In genomic region chr1:98079640-98080039, GRCm38 (mm10) we compare ENCODE assay signal across 15 mouse cellular contexts. TPM values are rescaled to one million over a fixed set of nuclear protein-coding genes. Genes with fewer than 3 reads are reported as not detected.
DNase-seq lines count a peak whose midpoint lies in the region; ATAC-seq and TF ChIP-seq lines count a peak whose summit lies in the region.
"Had no signal": no experiment of that assay in that cellular context is flagged by ENCODE, and none has a peak within 500 bp of the region (broad histone marks: within the 10 kb centered on the region; RNA-seq: fewer than 3 reads in every experiment).

No protein-coding gene starts in this region.

- H3K4me3 ChIP-seq in kidney, adult 2 months (ENCODE audit: insufficient read depth, low read depth, low read length) = no peak overlapping the region
- no peak overlapping the region for H3K4me3 ChIP-seq in limb, embryonic 14.5 days (replicated peaks; ENCODE audit: low read length)
- H3K4me3 ChIP-seq in hindbrain, postnatal 0 days (ENCODE audit: low read length) = no peak overlapping the region
- H3K4me3 ChIP-seq: embryonic facial prominence, embryonic 12.5 days; liver, embryonic 12.5 days; megakaryocyte, embryonic 14.5 days had no signal

- H3K36me3 ChIP-seq in kidney, adult 2 months (ENCODE audit: control insufficient read depth, insufficient read depth, low read length) = no peaks in the 10 kb centered on the region
- H3K36me3 ChIP-seq in limb, embryonic 14.5 days (ENCODE audit: control insufficient read depth, insufficient read depth, low read length) = no peaks in the 10 kb centered on the region
- H3K36me3 ChIP-seq in hindbrain, postnatal 0 days (ENCODE audit: insufficient read depth, low read length) = no peaks in the 10 kb centered on the region
- H3K36me3 ChIP-seq: embryonic facial prominence, embryonic 12.5 days; liver, embryonic 12.5 days had no signal

- peak; percentile 62; the same call in 1 of the 2 replicates for ATAC-seq in limb, embryonic 14.5 days (ENCODE audit: low FRiP score, low read depth)
- no peak for ATAC-seq in hindbrain, postnatal 0 days
- ATAC-seq: forebrain, embryonic 16.5 days; inflammation-experienced regulatory T-cells, adult 6 months; liver, embryonic 12.5 days had no signal

- DNase-seq in kidney, adult 2 months = peak; percentile 15
- no peak for DNase-seq in kidney, adult 8-10 months
- peak; percentile 31 to 52 for DNase-seq in heart, adult 9 months (ENCODE audit: low spot score in 2 of 2)
- DNase-seq in limb, embryonic 14.5 days (ENCODE audit: low spot score) = no peak
- peak; percentile 60 to 72 for DNase-seq in lung, postnatal 4 days
- DNase-seq in right cerebral cortex, adult 18-20 months = no peak
- no peak for DNase-seq in hindbrain, postnatal 0 days (ENCODE audit: low spot score)
- DNase-seq in layer of hippocampus, adult 11-12 months (ENCODE audit: low spot score) = no peak
- DNase-seq: cerebellum, adult 9-11 months; kidney, postnatal 4 days had no signal

- TF ChIP-seq POLR2A in kidney, adult 2 months (IDR thresholded peaks at IDR 0.05; ENCODE audit: low read depth, low read length) = no peak
- no peak for TF ChIP-seq POLR2A in limb, embryonic 14.5 days (IDR thresholded peaks at IDR 0.05; ENCODE audit: borderline replicate concordance, extremely low read depth, insufficient read depth, insufficient read length)

- H3K4me2 ChIP-seq in limb, embryonic 14.5 days (replicated peaks; ENCODE audit: low read depth, low read length, severe bottlenecking) = no peak overlapping the region
- no peak overlapping the region for H3K4me2 ChIP-seq in hindbrain, postnatal 0 days (ENCODE audit: low read depth, low read length)
- H3K4me2 ChIP-seq: embryonic facial prominence, embryonic 12.5 days; liver, embryonic 12.5 days had no signal

- no peak for TF ChIP-seq CTCF in kidney, adult 2 months (conservative IDR thresholded peaks at IDR 0.05; ENCODE audit: insufficient read depth, insufficient read length, low read depth, low read length)
- TF ChIP-seq CTCF in hindbrain, postnatal 0 days (IDR thresholded peaks at IDR 0.05; ENCODE audit: low read depth) = no peak

- H3K9me3 ChIP-seq in limb, embryonic 14.5 days (ENCODE audit: control insufficient read depth, low read length) = no peaks in the 10 kb centered on the region
- no peaks in the 10 kb centered on the region for H3K9me3 ChIP-seq in hindbrain, postnatal 0 days (ENCODE audit: low read length)
- H3K9me3 ChIP-seq: embryonic facial prominence, embryonic 12.5 days; liver, embryonic 12.5 days; megakaryocyte, embryonic 14.5 days had no signal

- H3K4me1 ChIP-seq in kidney, adult 2 months (ENCODE audit: control insufficient read depth, insufficient read depth, low read length) = no peaks in the 10 kb centered on the region
- H3K4me1 ChIP-seq in limb, embryonic 14.5 days (ENCODE audit: control insufficient read depth, insufficient read depth, low read length) = peaks cover 2% of the 10 kb centered on the region
- no peaks in the 10 kb centered on the region for H3K4me1 ChIP-seq in hindbrain, postnatal 0 days (ENCODE audit: insufficient read depth, low read length)
- H3K4me1 ChIP-seq: embryonic facial prominence, embryonic 12.5 days; liver, embryonic 12.5 days had no signal

- 54% methylated on average over 7 of the region's 7 CpGs for WGBS in kidney, adult 2 months
- 50% methylated on average over 7 of the region's 7 CpGs for WGBS in limb, embryonic 14.5 days
- 62% methylated on average over 7 of the region's 7 CpGs for WGBS in hindbrain, postnatal 0 days

- H3K27me3 ChIP-seq in kidney, adult 2 months (replicated peaks; ENCODE audit: control insufficient read depth, insufficient read depth, low read length) = no peaks in the 10 kb centered on the region
- no peaks in the 10 kb centered on the region for H3K27me3 ChIP-seq in limb, embryonic 14.5 days (ENCODE audit: control insufficient read depth, insufficient read depth, low read length)
- no peaks in the 10 kb centered on the region for H3K27me3 ChIP-seq in hindbrain, postnatal 0 days (ENCODE audit: insufficient read depth, low read length)
- H3K27me3 ChIP-seq: embryonic facial prominence, embryonic 12.5 days; liver, embryonic 12.5 days; megakaryocyte, embryonic 14.5 days had no signal

- no peak overlapping the region for H3K9ac ChIP-seq in limb, embryonic 14.5 days (ENCODE audit: low read depth, low read length, severe bottlenecking)
- no peak overlapping the region for H3K9ac ChIP-seq in hindbrain, postnatal 0 days (replicated peaks; ENCODE audit: low read length)
- H3K9ac ChIP-seq: embryonic facial prominence, embryonic 12.5 days; liver, embryonic 12.5 days had no signal

- H3K27ac ChIP-seq in kidney, adult 2 months (ENCODE audit: insufficient read depth, low read depth, low read length) = no peak overlapping the region
- H3K27ac ChIP-seq in limb, embryonic 14.5 days (replicated peaks; ENCODE audit: low read depth, low read length) = no peak overlapping the region
- no peak overlapping the region for H3K27ac ChIP-seq in hindbrain, postnatal 0 days
- H3K27ac ChIP-seq: embryonic facial prominence, embryonic 12.5 days; liver, embryonic 12.5 days had no signal

RNA-seq across cellular contexts. Expression of gene Pam, which starts 15.8 kb away (rescaled TPM):
- polyA plus RNA-seq in kidney, adult 2 months (2012; rRNA removed) = 54.7 and 97.4 TPM in 2 replicates
- polyA plus RNA-seq in limb, embryonic 14.5 days (2012; rRNA removed) = 36.2 and 37.8 TPM in 2 replicates
- polyA plus RNA-seq in limb, embryonic 14.5 days (2014; fragmentation: Nextera tagmentation; extraction: Ambion mirVana) = 54.1 and 56.9 TPM in 2 replicates
- total RNA-seq in hindbrain, postnatal 0 days (2014; rRNA removed) = 76.8 and 77.3 TPM in 2 replicates
- 40.8 and 44.7 TPM in 2 replicates for polyA plus RNA-seq in hindbrain, postnatal 0 days (2015; fragmentation: Nextera tagmentation; extraction: Ambion mirVana)

Comparison
In these comparisons a context has a peak if more than half of its experiments do, and no peak if none do; other contexts are left out.
1. DNase-seq: peak in kidney, adult 2 months (single experiment), heart, adult 9 months (2 of 2) and lung, postnatal 4 days (2 of 2); none in kidney, adult 8-10 months (0 of 2), limb, embryonic 14.5 days (single experiment), right cerebral cortex, adult 18-20 months (single experiment), hindbrain, postnatal 0 days (single experiment) and layer of hippocampus, adult 11-12 months (single experiment).